Mouse (Mus musculus) lung, adult 2 months (tissue): Measurements from ENCODE around the gene Znfx1.

Experiments used
- CTCF ChIP-seq: fragments of 200-500 bp; IDR thresholded peaks from 2 replicates; pipeline ENCODE4 v1.5.1; 2011; ENCODE audit warnings: mild to moderate bottlenecking, low read length, control low read depth; ENCODE audit not compliant: insufficient read depth
- POLR2A ChIP-seq: fragments of 200-500 bp; IDR thresholded peaks from 2 replicates; pipeline ENCODE4 v1.6.1; 2011; ENCODE audit warnings: low read depth, mild to moderate bottlenecking, control low read depth, low read length, borderline replicate concordance; ENCODE audit errors: extremely low read depth

GRCm38 (mm10) chr2:167101743-167102441 lies 39.1 kb upstream of the Znfx1 start:
- TF ChIP-seq CTCF = no peak
- TF ChIP-seq POLR2A = no peak
